Mouse (Mus musculus) intestine, embryonic 16.5 days (tissue): ENCODE measurements around the gene Gpm6b. TPM values are rescaled to one million over a fixed set of nuclear protein-coding genes. Genes with fewer than 3 reads are reported as not detected.

Experiments used
- ATAC-seq: fragments of 200-750 bp; cut with Nextera tagmentation; 2 replicates; pipeline ENCODE4 v1.8.0; 2017; ENCODE audit warnings: moderate TSS enrichment, moderate library complexity
- H3K27ac ChIP-seq: fragments of 300-500 bp; sonication (generic); 2 replicates; pipeline ENCODE4 v1.5.1; 2014; ENCODE audit warnings: mild to moderate bottlenecking, low read length
- H3K27me3 ChIP-seq: fragments of 300-500 bp; sonication (generic); replicated peaks from 2 replicates; pipeline ENCODE4 v1.6.1; 2014; ENCODE audit warnings: low read length, control low read depth, mixed read lengths; ENCODE audit not compliant: control insufficient read depth, insufficient read depth
- H3K36me3 ChIP-seq: fragments of 300-500 bp; sonication (generic); 2 replicates; pipeline ENCODE4 v1.6.1; 2014; ENCODE audit warnings: low read length, control low read depth; ENCODE audit not compliant: control insufficient read depth, insufficient read depth
- H3K4me1 ChIP-seq: fragments of 300-500 bp; sonication (generic); 2 replicates; pipeline ENCODE4 v1.6.1; 2014; ENCODE audit warnings: low read length, control low read depth, mixed read lengths; ENCODE audit not compliant: control insufficient read depth, insufficient read depth
- H3K4me2 ChIP-seq: fragments of 300-500 bp; sonication (generic); 2 replicates; pipeline ENCODE4 v1.6.1; 2014; ENCODE audit warnings: low read depth, low read length, control low read depth
- H3K4me3 ChIP-seq: fragments of 300-500 bp; sonication (generic); 2 replicates; pipeline ENCODE4 v1.5.1; 2014; ENCODE audit warnings: mild to moderate bottlenecking, low read length
- H3K9ac ChIP-seq: fragments of 300-500 bp; sonication (generic); 2 replicates; pipeline ENCODE4 v1.6.1; 2014; ENCODE audit warnings: low read depth, low read length
- H3K9me3 ChIP-seq: fragments of 300-500 bp; sonication (generic); 2 replicates; pipeline ENCODE4 v1.6.1; 2016; ENCODE audit warnings: low read length, control low read depth; ENCODE audit not compliant: control insufficient read depth
- WGBS: fragments of 180-500 bp; shearing (Covaris S2); extraction: QIAGEN DNeasy Blood & Tissue Kit; methylation state at CpG from one replicate; pipeline ENCODE4 v1.1.7; 2014; 5-methylcytosine and 5-hydroxymethylcytosine counted together
- polyA plus RNA-seq: library from polyadenylated mRNA; unstranded; fragments of >200 nt; fragmentation: Nextera tagmentation; extraction: Ambion mirVana; gene quantifications from 2 replicates; pipeline ENCODE4 v1.2.1, GENCODE M21; 2015

The Gpm6b gene
- polyA plus RNA-seq, 1 experiment from 2014 or later = 19.6 TPM

GRCm38 (mm10) chrX:166416196-166416595 lies 177.5 kb downstream of the Gpm6b start:
- ATAC-seq = no peak
- 75% methylated on average over 5 of the region's 6 CpGs for WGBS
- H3K27ac ChIP-seq = no peak overlapping the region
- no peaks in the 10 kb centered on the region for H3K27me3 ChIP-seq
- no peaks in the 10 kb centered on the region for H3K9me3 ChIP-seq
- no peak overlapping the region for H3K9ac ChIP-seq
- no peak overlapping the region for H3K4me2 ChIP-seq
- H3K36me3 ChIP-seq = no peaks in the 10 kb centered on the region
- H3K4me3 ChIP-seq = no peak overlapping the region
- no peaks in the 10 kb centered on the region for H3K4me1 ChIP-seq

GRCm38 (mm10) chrX:166434812-166435211 lies 196.1 kb downstream of the Gpm6b start:
- no peak overlapping the region for H3K9ac ChIP-seq
- no peak overlapping the region for H3K4me2 ChIP-seq
- H3K4me1 ChIP-seq = no peaks in the 10 kb centered on the region
- no peaks in the 10 kb centered on the region; the same call in 1 of the 2 replicates for H3K27me3 ChIP-seq
- no peak overlapping the region for H3K27ac ChIP-seq
- H3K9me3 ChIP-seq = no peaks in the 10 kb centered on the region
- no peaks in the 10 kb centered on the region for H3K36me3 ChIP-seq
- 87% methylated on average over 2 of the region's 2 CpGs for WGBS
- H3K4me3 ChIP-seq = no peak overlapping the region
- ATAC-seq = no peak

Other genes with a start within 250 kb of the Gpm6b start
- 5.0 and 7.0 TPM in 2 replicates for gene Gemin8, start 68.5 kb upstream of the Gpm6b start, polyA plus RNA-seq
- gene Trappc2, start 201.7 kb downstream of the Gpm6b start, polyA plus RNA-seq = 20.5 and 21.2 TPM in 2 replicates
- 4.3 and 4.5 TPM in 2 replicates for gene Ofd1, start 201.8 kb downstream of the Gpm6b start, polyA plus RNA-seq
- gene Rab9, start 241.0 kb downstream of the Gpm6b start, polyA plus RNA-seq = 65.4 and 65.9 TPM in 2 replicates